Mouse (Mus musculus): ENCODE measurements around the gene Cyb5d1.

GRCm38 (mm10) chr11:69375646-69376045, 19.8 kb downstream of the Cyb5d1 start:
- TF ChIP-seq CTCF (IDR thresholded peaks at IDR 0.05; ENCODE audit: borderline replicate concordance, insufficient read depth, low read depth, low read length) (no peak), POLR2A (IDR thresholded peaks at IDR 0.05; ENCODE audit: borderline replicate concordance, insufficient read depth, low read length) (no peak)
